Mouse (Mus musculus) stomach, embryonic 15.5 days (tissue): Measurements from ENCODE around the gene Pcmt1. TPM values are rescaled to one million over a fixed set of nuclear protein-coding genes. Genes with fewer than 3 reads are reported as not detected.

ENCODE experiments used
- ATAC-seq: fragments of 200-750 bp; cut with Nextera tagmentation; 2 replicates; pipeline ENCODE4 v1.8.0; 2017; ENCODE audit warnings: low read depth, moderate number of reproducible peaks, moderate TSS enrichment; ENCODE audit not compliant: insufficient read depth, low FRiP score
- H3K27ac ChIP-seq: fragments of 300-500 bp; sonication (generic); 2 replicates; pipeline ENCODE4 v1.5.1; 2015; ENCODE audit warnings: mild to moderate bottlenecking, inconsistent platforms
- H3K27me3 ChIP-seq: fragments of 300-500 bp; sonication (generic); replicated peaks from 2 replicates; pipeline ENCODE4 v1.6.1; 2015; ENCODE audit warnings: inconsistent platforms
- H3K36me3 ChIP-seq: fragments of 300-500 bp; sonication (generic); 2 replicates; pipeline ENCODE4 v1.6.1; 2015; ENCODE audit warnings: inconsistent platforms
- H3K4me1 ChIP-seq: fragments of 300-500 bp; sonication (generic); 2 replicates; pipeline ENCODE4 v1.6.1; 2015; ENCODE audit warnings: inconsistent platforms
- H3K4me2 ChIP-seq: fragments of 300-500 bp; sonication (generic); 2 replicates; pipeline ENCODE4 v1.6.1; 2015; ENCODE audit warnings: mild to moderate bottlenecking, inconsistent platforms
- H3K4me3 ChIP-seq: fragments of 300-500 bp; sonication (generic); replicated peaks from 2 replicates; pipeline ENCODE4 v1.5.1; 2015; ENCODE audit warnings: inconsistent platforms
- H3K9ac ChIP-seq: fragments of 300-500 bp; sonication (generic); 2 replicates; pipeline ENCODE4 v1.6.1; 2015; ENCODE audit warnings: inconsistent platforms
- H3K9me3 ChIP-seq: fragments of 300-500 bp; sonication (generic); 2 replicates; pipeline ENCODE4 v1.6.1; 2016; ENCODE audit warnings: inconsistent platforms
- WGBS: fragments of 180-500 bp; shearing (Covaris S2); methylation state at CpG from one replicate; pipeline ENCODE4 v1.1.7; 2015; 5-methylcytosine and 5-hydroxymethylcytosine counted together
- polyA plus RNA-seq: library from polyadenylated mRNA; unstranded; fragments of >200 nt; fragmentation: Nextera tagmentation; extraction: Ambion mirVana; gene quantifications from 2 replicates; pipeline ENCODE4 v1.2.1, GENCODE M21; 2015

Pcmt1 gene
- 105 and 110 TPM in 2 replicates for polyA plus RNA-seq

- under 1% methylated on average over 57 of the region's 65 CpGs for WGBS
- ATAC-seq = peak; percentile 84
- Histone ChIP-seq H3K4me3 (peak within 1 kb of the TSS; percentile 72), H3K4me2 (peak within 1 kb of the TSS; percentile 73), H3K9me3 (no peaks in the 10 kb centered on the region), H3K27ac (peak within 1 kb of the TSS; percentile 97), H3K9ac (peak within 1 kb of the TSS; percentile 97), H3K27me3 (no peaks in the 10 kb centered on the region), H3K4me1 (peaks cover 17% of the 10 kb centered on the region), H3K36me3 (peaks cover 12% of the 10 kb centered on the region)
Measured at GRCm38 (mm10) chr10:7680731-7681301, at the start of gene Pcmt1, which contains the start of gene Lats1. Gene Pcmt1, minus strand, starts transcription at chr10:7681136. Gene Lats1, plus strand, starts transcription at chr10:7681214.

- Histone ChIP-seq H3K36me3 (no peaks in the 10 kb centered on the region), H3K27ac (no peak overlapping the region), H3K9me3 (no peaks in the 10 kb centered on the region), H3K4me1 (0 out of 2 replicates have a peak, but pooled peaks cover 3% of the 10 kb centered on the region), H3K4me3 (peak overlapping the region; percentile 72), H3K27me3 (no peaks in the 10 kb centered on the region), H3K9ac (no peak overlapping the region), H3K4me2 (peak overlapping the region; percentile 68)
- 10% methylated on average over 3 of the region's 3 CpGs for WGBS
- no peak for ATAC-seq
Measured at GRCm38 (mm10) chr10:7727011-7727410, 46.1 kb upstream of the Pcmt1 start.

GRCm38 (mm10) chr10:7726501-7726812 lies 45.5 kb upstream of the Pcmt1 start:
- Histone ChIP-seq H3K4me3 (peak overlapping the region; percentile 72), H3K27me3 (no peaks in the 10 kb centered on the region), H3K9me3 (no peaks in the 10 kb centered on the region), H3K27ac (peak overlapping the region; percentile 74), H3K36me3 (no peaks in the 10 kb centered on the region), H3K9ac (peak overlapping the region; percentile 76), H3K4me2 (peak overlapping the region; percentile 68), H3K4me1 (0 out of 2 replicates have a peak, but pooled peaks cover 3% of the 10 kb centered on the region)
- under 1% methylated on average over 8 of the region's 8 CpGs for WGBS
- no peak for ATAC-seq

- 0% methylated on average over 49 of the region's 49 CpGs for WGBS
- Histone ChIP-seq H3K27ac (peak within 1 kb of the TSS; percentile 74), H3K4me2 (peak within 1 kb of the TSS; percentile 68), H3K27me3 (no peaks in the 10 kb centered on the region), H3K4me1 (0 out of 2 replicates have a peak, but pooled peaks cover 3% of the 10 kb centered on the region), H3K4me3 (peak within 1 kb of the TSS; percentile 72), H3K9me3 (no peaks in the 10 kb centered on the region), H3K36me3 (no peaks in the 10 kb centered on the region), H3K9ac (peak within 1 kb of the TSS; percentile 76)
- ATAC-seq = peak; percentile 97
Measured at GRCm38 (mm10) chr10:7725751-7726500, 45.0 kb upstream of the Pcmt1 start, which contains the start of gene Katna1. Gene Katna1, plus strand, starts transcription at chr10:7726000.

- 58% methylated on average over 7 of the region's 7 CpGs for WGBS
- ATAC-seq = no peak
- H3K27me3 ChIP-seq = no peaks in the 10 kb centered on the region
- H3K9me3 ChIP-seq = no peaks in the 10 kb centered on the region
- no peak overlapping the region for H3K27ac ChIP-seq
- H3K4me2 ChIP-seq = no peak overlapping the region
- no peaks in the 10 kb centered on the region for H3K4me1 ChIP-seq
- H3K9ac ChIP-seq = no peak overlapping the region
- no peak overlapping the region for H3K4me3 ChIP-seq
- H3K36me3 ChIP-seq = peaks cover 28% of the 10 kb centered on the region; the same call in 1 of the 2 replicates
Measured at GRCm38 (mm10) chr10:7715056-7715455, 34.1 kb upstream of the Pcmt1 start.

GRCm38 (mm10) chr10:7712506-7712905 lies 31.6 kb upstream of the Pcmt1 start:
- Histone ChIP-seq H3K36me3 (peaks cover 37% of the 10 kb centered on the region; the same call in 1 of the 2 replicates), H3K4me2 (no peak overlapping the region), H3K9me3 (no peaks in the 10 kb centered on the region), H3K27ac (no peak overlapping the region), H3K4me1 (no peaks in the 10 kb centered on the region), H3K27me3 (no peaks in the 10 kb centered on the region), H3K4me3 (no peak overlapping the region), H3K9ac (no peak overlapping the region)
- 90% methylated on average over 13 of the region's 13 CpGs for WGBS
- no peak for ATAC-seq

GRCm38 (mm10) chr10:7710121-7710520 lies 29.2 kb upstream of the Pcmt1 start:
- Histone ChIP-seq H3K9me3 (no peaks in the 10 kb centered on the region), H3K4me3 (no peak overlapping the region), H3K27ac (no peak overlapping the region), H3K27me3 (no peaks in the 10 kb centered on the region), H3K9ac (no peak overlapping the region), H3K4me1 (no peaks in the 10 kb centered on the region), H3K4me2 (no peak overlapping the region), H3K36me3 (peaks cover 39% of the 10 kb centered on the region; the same call in 1 of the 2 replicates)
- no peak for ATAC-seq
- 92% methylated on average over 5 of the region's 5 CpGs for WGBS

- 94% methylated on average over 6 of the region's 6 CpGs for WGBS
- peaks cover 45% of the 10 kb centered on the region for H3K36me3 ChIP-seq
- H3K27ac ChIP-seq = no peak overlapping the region
- no peak overlapping the region for H3K4me2 ChIP-seq
- no peak overlapping the region for H3K9ac ChIP-seq
- no peaks in the 10 kb centered on the region for H3K4me1 ChIP-seq
- no peak for ATAC-seq
- no peaks in the 10 kb centered on the region for H3K9me3 ChIP-seq
- H3K4me3 ChIP-seq = no peak overlapping the region
- H3K27me3 ChIP-seq = no peaks in the 10 kb centered on the region
Measured at GRCm38 (mm10) chr10:7702586-7702985, 21.6 kb upstream of the Pcmt1 start.

- Histone ChIP-seq H3K27ac (no peak overlapping the region), H3K27me3 (no peaks in the 10 kb centered on the region), H3K4me1 (no peaks in the 10 kb centered on the region), H3K4me3 (no peak overlapping the region), H3K4me2 (no peak overlapping the region), H3K9me3 (no peaks in the 10 kb centered on the region), H3K36me3 (peaks cover 45% of the 10 kb centered on the region), H3K9ac (no peak overlapping the region)
- 83% methylated on average over 3 of the region's 3 CpGs for WGBS
- no peak for ATAC-seq
Measured at GRCm38 (mm10) chr10:7700120-7700519, 19.2 kb upstream of the Pcmt1 start.

GRCm38 (mm10) chr10:7695286-7695685 lies 14.3 kb upstream of the Pcmt1 start:
- peaks cover 39% of the 10 kb centered on the region for H3K36me3 ChIP-seq

GRCm38 (mm10) chr10:7686902-7687301 lies 6.0 kb upstream of the Pcmt1 start:
- H3K9me3 ChIP-seq = no peaks in the 10 kb centered on the region
- peaks cover 5% of the 10 kb centered on the region; the same call in 1 of the 2 replicates for H3K4me1 ChIP-seq
- H3K36me3 ChIP-seq = no peaks in the 10 kb centered on the region; the same call in 1 of the 2 replicates
- H3K9ac ChIP-seq = no peak overlapping the region
- no peak overlapping the region for H3K4me3 ChIP-seq
- H3K27ac ChIP-seq = no peak overlapping the region
- 92% methylated on average over 6 of the region's 6 CpGs for WGBS
- H3K27me3 ChIP-seq = no peaks in the 10 kb centered on the region
- no peak for ATAC-seq
- no peak overlapping the region for H3K4me2 ChIP-seq

More at GRCm38 (mm10) chr10:7695286-7695685, 14.3 kb upstream of the Pcmt1 start:
- no peaks in the 10 kb centered on the region for H3K9me3 ChIP-seq
- H3K4me1 ChIP-seq = no peaks in the 10 kb centered on the region
- no peak overlapping the region for H3K4me3 ChIP-seq
- no peak overlapping the region for H3K27ac ChIP-seq
- no peak for ATAC-seq
- no peaks in the 10 kb centered on the region for H3K27me3 ChIP-seq
- no peak overlapping the region for H3K4me2 ChIP-seq
- no peak overlapping the region for H3K9ac ChIP-seq

GRCm38 (mm10) chr10:7682249-7682648 lies 1.3 kb upstream of the Pcmt1 start:
- 38% methylated on average over 3 of the region's 3 CpGs for WGBS
- H3K27ac ChIP-seq = no peak overlapping the region

More at GRCm38 (mm10) chr10:7682249-7682648, 1.3 kb upstream of the Pcmt1 start:
- no peaks in the 10 kb centered on the region for H3K9me3 ChIP-seq
- peak overlapping the region; percentile 72 for H3K4me3 ChIP-seq
- peaks cover 7% of the 10 kb centered on the region; the same call in 1 of the 2 replicates for H3K36me3 ChIP-seq
- H3K4me1 ChIP-seq = peaks cover 17% of the 10 kb centered on the region
- peak overlapping the region; percentile 73 for H3K4me2 ChIP-seq
- ATAC-seq = no peak
- H3K9ac ChIP-seq = peak overlapping the region; percentile 97; the same call in 1 of the 2 replicates
- H3K27me3 ChIP-seq = no peaks in the 10 kb centered on the region
